Mouse (Mus musculus): ENCODE data around the gene Ksr2. TPM values are rescaled to one million over a fixed set of nuclear protein-coding genes. Genes with fewer than 3 reads are reported as not detected.

Gene Ksr2
- polyA plus RNA-seq, 1 experiment from 2014 or later = 7.4 TPM

- 81% methylated on average over 8 of the region's 8 CpGs for WGBS
- Histone ChIP-seq H3K4me1 (no peaks in the 10 kb centered on the region), H3K27ac (replicated peaks) (no peak overlapping the region), H3K36me3 (no peaks in the 10 kb centered on the region), H3K27me3 (replicated peaks) (no peaks in the 10 kb centered on the region), H3K9ac (replicated peaks) (no peak overlapping the region), H3K4me3 (replicated peaks) (no peak overlapping the region), H3K4me2 (no peak overlapping the region), H3K9me3 (replicated peaks) (no peaks in the 10 kb centered on the region)
- ATAC-seq (ENCODE audit: low FRiP score) = no peak
Observed at GRCm38 (mm10) chr5:117455546-117455945, 41.7 kb downstream of the Ksr2 start.

GRCm38 (mm10) chr5:117457121-117457520 lies 43.3 kb downstream of the Ksr2 start:
- Histone ChIP-seq H3K4me2 (no peak overlapping the region), H3K4me3 (replicated peaks) (no peak overlapping the region), H3K36me3 (no peaks in the 10 kb centered on the region), H3K4me1 (no peaks in the 10 kb centered on the region), H3K9ac (replicated peaks) (no peak overlapping the region), H3K27ac (replicated peaks) (no peak overlapping the region), H3K9me3 (replicated peaks) (no peaks in the 10 kb centered on the region), H3K27me3 (replicated peaks) (no peaks in the 10 kb centered on the region)
- ATAC-seq (ENCODE audit: low FRiP score) = no peak
- 49% methylated on average over 9 of the region's 9 CpGs for WGBS

GRCm38 (mm10) chr5:117457583-117457982 lies 43.8 kb downstream of the Ksr2 start:
- Histone ChIP-seq H3K4me2 (no peak overlapping the region), H3K4me3 (replicated peaks) (no peak overlapping the region), H3K27ac (replicated peaks) (no peak overlapping the region), H3K4me1 (no peaks in the 10 kb centered on the region), H3K27me3 (replicated peaks) (no peaks in the 10 kb centered on the region), H3K9ac (replicated peaks) (no peak overlapping the region), H3K9me3 (replicated peaks) (no peaks in the 10 kb centered on the region), H3K36me3 (no peaks in the 10 kb centered on the region)
- ATAC-seq (ENCODE audit: low FRiP score) = no peak
- 77% methylated on average over 8 of the region's 8 CpGs for WGBS

GRCm38 (mm10) chr5:117458899-117459298 lies 45.1 kb downstream of the Ksr2 start:
- Histone ChIP-seq H3K4me3 (replicated peaks) (no peak overlapping the region), H3K27me3 (replicated peaks) (no peaks in the 10 kb centered on the region), H3K4me1 (no peaks in the 10 kb centered on the region), H3K9me3 (replicated peaks) (no peaks in the 10 kb centered on the region), H3K27ac (replicated peaks) (no peak overlapping the region), H3K4me2 (no peak overlapping the region), H3K36me3 (no peaks in the 10 kb centered on the region), H3K9ac (replicated peaks) (no peak overlapping the region)
- 82% methylated on average over 9 of the region's 9 CpGs for WGBS
- ATAC-seq (ENCODE audit: low FRiP score) = no peak

GRCm38 (mm10) chr5:117460261-117460660 lies 46.5 kb downstream of the Ksr2 start:
- no peak overlapping the region for H3K27ac ChIP-seq (replicated peaks)
- no peak for ATAC-seq (ENCODE audit: low FRiP score)
- H3K9ac ChIP-seq (replicated peaks) = no peak overlapping the region
- 96% methylated on average over 14 of the region's 14 CpGs for WGBS
- H3K9me3 ChIP-seq (replicated peaks) = no peaks in the 10 kb centered on the region
- no peak overlapping the region for H3K4me2 ChIP-seq
- no peak overlapping the region for H3K4me3 ChIP-seq (replicated peaks)
- H3K4me1 ChIP-seq = no peaks in the 10 kb centered on the region
- no peaks in the 10 kb centered on the region for H3K36me3 ChIP-seq
- no peaks in the 10 kb centered on the region for H3K27me3 ChIP-seq (replicated peaks)

- H3K4me2 ChIP-seq = no peak overlapping the region
- H3K9me3 ChIP-seq (replicated peaks) = no peaks in the 10 kb centered on the region
- no peaks in the 10 kb centered on the region for H3K36me3 ChIP-seq
- 87% methylated on average over 12 of the region's 12 CpGs for WGBS
- H3K4me1 ChIP-seq = no peaks in the 10 kb centered on the region
- ATAC-seq (ENCODE audit: low FRiP score) = no peak
- no peak overlapping the region for H3K4me3 ChIP-seq (replicated peaks)
- no peak overlapping the region for H3K9ac ChIP-seq (replicated peaks)
- no peaks in the 10 kb centered on the region for H3K27me3 ChIP-seq (replicated peaks)
- no peak overlapping the region for H3K27ac ChIP-seq (replicated peaks)
Observed at GRCm38 (mm10) chr5:117467052-117467451, 53.3 kb downstream of the Ksr2 start.

- no peak for ATAC-seq (ENCODE audit: low FRiP score)
- no peaks in the 10 kb centered on the region for H3K36me3 ChIP-seq
- 91% methylated on average over 4 of the region's 4 CpGs for WGBS
- no peak overlapping the region for H3K9ac ChIP-seq (replicated peaks)
- H3K27ac ChIP-seq (replicated peaks) = no peak overlapping the region
- no peaks in the 10 kb centered on the region for H3K9me3 ChIP-seq (replicated peaks)
- H3K4me3 ChIP-seq (replicated peaks) = no peak overlapping the region
- H3K4me1 ChIP-seq = no peaks in the 10 kb centered on the region
- no peaks in the 10 kb centered on the region for H3K27me3 ChIP-seq (replicated peaks)
- no peak overlapping the region for H3K4me2 ChIP-seq
Observed at GRCm38 (mm10) chr5:117468961-117469360, 55.2 kb downstream of the Ksr2 start.

- Histone ChIP-seq H3K4me1 (no peaks in the 10 kb centered on the region), H3K27ac (replicated peaks) (no peak overlapping the region), H3K27me3 (replicated peaks) (no peaks in the 10 kb centered on the region), H3K4me3 (replicated peaks) (no peak overlapping the region), H3K4me2 (no peak overlapping the region), H3K9ac (replicated peaks) (no peak overlapping the region), H3K9me3 (replicated peaks) (no peaks in the 10 kb centered on the region), H3K36me3 (no peaks in the 10 kb centered on the region)
- ATAC-seq (ENCODE audit: low FRiP score) = no peak
- 90% methylated on average over 8 of the region's 8 CpGs for WGBS
Observed at GRCm38 (mm10) chr5:117469572-117469971, 55.8 kb downstream of the Ksr2 start.

- H3K4me3 ChIP-seq (replicated peaks) = no peak overlapping the region
- ATAC-seq (ENCODE audit: low FRiP score) = no peak
- H3K9ac ChIP-seq (replicated peaks) = no peak overlapping the region
- H3K27me3 ChIP-seq (replicated peaks) = no peaks in the 10 kb centered on the region
- H3K27ac ChIP-seq (replicated peaks) = no peak overlapping the region
- H3K4me2 ChIP-seq = no peak overlapping the region
- no peaks in the 10 kb centered on the region for H3K9me3 ChIP-seq (replicated peaks)
- H3K4me1 ChIP-seq = no peaks in the 10 kb centered on the region
- 70% methylated on average over 3 of the region's 3 CpGs for WGBS
- H3K36me3 ChIP-seq = no peaks in the 10 kb centered on the region
Observed at GRCm38 (mm10) chr5:117481162-117481561, 67.4 kb downstream of the Ksr2 start.

- Histone ChIP-seq H3K4me2 (no peak overlapping the region), H3K9me3 (replicated peaks) (no peaks in the 10 kb centered on the region), H3K27me3 (replicated peaks) (no peaks in the 10 kb centered on the region), H3K36me3 (no peaks in the 10 kb centered on the region), H3K27ac (replicated peaks) (no peak overlapping the region), H3K9ac (replicated peaks) (no peak overlapping the region), H3K4me3 (replicated peaks) (no peak overlapping the region), H3K4me1 (no peaks in the 10 kb centered on the region)
- 69% methylated on average over 12 of the region's 12 CpGs for WGBS
- ATAC-seq (ENCODE audit: low FRiP score) = no peak
Observed at GRCm38 (mm10) chr5:117481586-117481985, 67.8 kb downstream of the Ksr2 start.

- no peak overlapping the region for H3K9ac ChIP-seq (replicated peaks)
- H3K36me3 ChIP-seq = no peaks in the 10 kb centered on the region
- H3K27me3 ChIP-seq (replicated peaks) = no peaks in the 10 kb centered on the region
- ATAC-seq (ENCODE audit: low FRiP score) = no peak
- H3K4me3 ChIP-seq (replicated peaks) = no peak overlapping the region
- no peaks in the 10 kb centered on the region for H3K9me3 ChIP-seq (replicated peaks)
- 82% methylated on average over 11 of the region's 11 CpGs for WGBS
- H3K27ac ChIP-seq (replicated peaks) = no peak overlapping the region
- H3K4me2 ChIP-seq = no peak overlapping the region
- no peaks in the 10 kb centered on the region for H3K4me1 ChIP-seq
Observed at GRCm38 (mm10) chr5:117482013-117482412, 68.2 kb downstream of the Ksr2 start.

GRCm38 (mm10) chr5:117485411-117485810 lies 71.6 kb downstream of the Ksr2 start:
- H3K9ac ChIP-seq (replicated peaks) = no peak overlapping the region
- no peaks in the 10 kb centered on the region for H3K4me1 ChIP-seq
- no peak overlapping the region for H3K4me3 ChIP-seq (replicated peaks)
- H3K4me2 ChIP-seq = no peak overlapping the region
- WGBS = 88% methylated on average over 6 of the region's 6 CpGs
- no peaks in the 10 kb centered on the region for H3K27me3 ChIP-seq (replicated peaks)
- no peaks in the 10 kb centered on the region for H3K9me3 ChIP-seq (replicated peaks)
- no peaks in the 10 kb centered on the region for H3K36me3 ChIP-seq
- ATAC-seq (ENCODE audit: low FRiP score) = no peak
- no peak overlapping the region for H3K27ac ChIP-seq (replicated peaks)

- no peak overlapping the region for H3K4me3 ChIP-seq (replicated peaks)
- WGBS = 68% methylated on average over 7 of the region's 7 CpGs
- H3K9me3 ChIP-seq (replicated peaks) = no peaks in the 10 kb centered on the region
- ATAC-seq (ENCODE audit: low FRiP score) = no peak
- H3K36me3 ChIP-seq = no peaks in the 10 kb centered on the region
- H3K4me1 ChIP-seq = no peaks in the 10 kb centered on the region
- no peaks in the 10 kb centered on the region for H3K27me3 ChIP-seq (replicated peaks)
- no peak overlapping the region for H3K9ac ChIP-seq (replicated peaks)
- no peak overlapping the region for H3K27ac ChIP-seq (replicated peaks)
- no peak overlapping the region for H3K4me2 ChIP-seq
Observed at GRCm38 (mm10) chr5:117486092-117486491, 72.3 kb downstream of the Ksr2 start.
